Mouse (Mus musculus): Measurements from ENCODE around the gene Lhx5.

DNA sequence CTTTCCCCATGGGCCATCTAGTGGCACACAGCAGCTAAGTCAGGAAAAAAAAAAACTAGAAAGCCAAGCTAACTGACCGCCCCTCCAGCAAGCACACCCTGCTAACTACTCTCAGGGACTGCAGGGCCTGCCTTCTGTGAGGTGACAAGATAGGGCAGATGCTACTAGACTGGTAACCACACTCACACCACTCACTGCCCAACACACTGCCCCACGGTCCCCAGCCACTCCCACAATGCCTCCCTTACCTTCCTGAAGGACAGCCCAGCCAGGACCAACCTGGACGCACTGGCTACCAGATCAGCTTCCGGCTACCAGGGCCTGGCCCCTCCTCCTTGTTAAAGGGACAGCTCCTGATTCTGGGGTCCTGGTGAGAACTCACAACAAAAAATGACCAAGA lies 35.5 kb downstream of the Lhx5 start:
- TF ChIP-seq CTCF (IDR thresholded peaks at IDR 0.05; ENCODE audit: low read depth) (no peak), EP300 (IDR thresholded peaks at IDR 0.05; ENCODE audit: low read depth) (no peak)

Data from heart, postnatal 0 days (tissue).